Mouse (Mus musculus) thymus, postnatal 36 days (tissue): ENCODE data around the gene Fbxo40.
A peak's percentile ranks its signal among the peaks of the same experiment; 100 is the strongest.

Experiments
- DNase-seq, 2 experiments: peaks; one replicate each; pipeline ENCODE4 v3.0.0; 2022; ENCODE audit warnings: mixed read lengths in 2 of 2

The Fbxo40 gene

DNA sequence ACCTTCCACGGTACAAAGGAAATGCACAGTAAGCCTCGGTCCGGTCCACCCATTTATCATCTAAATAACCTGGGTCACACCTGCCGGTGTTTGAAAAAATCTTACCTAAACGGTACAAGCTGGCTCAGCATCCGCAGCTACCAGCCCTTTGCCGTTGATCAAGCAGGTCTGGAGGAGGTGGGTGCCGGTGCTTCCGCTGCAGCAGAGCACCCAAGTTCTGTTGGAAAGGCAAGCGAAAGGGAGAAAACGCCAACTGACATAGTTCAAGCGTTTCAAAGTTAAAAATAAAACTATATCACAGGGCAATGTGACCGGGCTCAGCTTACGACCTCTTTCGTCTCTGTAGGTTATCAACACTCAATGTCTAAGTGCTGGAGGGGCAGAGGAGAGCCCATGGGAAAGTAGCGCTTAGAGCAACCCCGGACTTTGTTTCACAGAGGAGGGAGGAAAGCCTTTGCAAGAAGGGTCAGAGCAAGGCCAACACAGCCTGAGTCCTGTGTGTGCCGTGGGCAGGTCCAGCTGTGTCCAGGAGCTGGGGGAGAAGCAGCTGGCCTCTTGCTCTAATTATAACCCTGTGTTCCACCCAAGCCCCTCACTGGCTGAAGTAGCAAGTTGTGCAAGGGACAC, at the start of gene Fbxo40:
TSS of gene Fbxo40 (minus strand) at position 469 of the 627 bp plus-strand sequence.
- DNase-seq = no peak

- no peak for DNase-seq
These were observed 44.5 kb upstream of the Fbxo40 start for GRCm38 (mm10) chr16:37034751-37035150.

GRCm38 (mm10) chr16:37031996-37032395, 41.7 kb upstream of the Fbxo40 start:
- DNase-seq = no peak

GRCm38 (mm10) chr16:37027581-37027980, 37.3 kb upstream of the Fbxo40 start:
- no peak for DNase-seq

DNA sequence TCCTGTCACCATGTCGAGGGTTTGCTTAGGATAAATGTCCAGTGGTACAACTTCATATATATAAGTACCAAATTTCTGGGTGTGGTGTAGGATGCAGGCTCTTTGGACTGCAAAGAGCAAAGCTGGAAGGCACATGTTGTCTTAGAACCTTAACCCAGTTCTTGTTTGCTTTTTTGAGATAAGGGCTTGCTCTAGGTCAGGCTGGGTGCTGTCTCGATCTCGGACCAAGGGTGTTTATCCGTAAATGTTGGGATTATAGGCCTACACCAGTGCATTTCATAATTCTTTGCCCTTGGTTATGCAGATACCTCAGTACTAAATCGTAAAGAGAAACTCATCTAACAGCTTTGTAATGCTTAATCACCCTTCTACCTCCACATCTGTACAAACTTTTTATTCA, 22.1 kb upstream of the Fbxo40 start:
- no peak for DNase-seq

- DNase-seq = no peak
These were observed 21.6 kb upstream of the Fbxo40 start for GRCm38 (mm10) chr16:37011922-37012289.

- peak; percentile 91 for DNase-seq
These were observed 21.0 kb upstream of the Fbxo40 start, which contains the start of gene Polq for GRCm38 (mm10) chr16:37011061-37011921. Gene Polq, plus strand, starts transcription at chr16:37011786.

GRCm38 (mm10) chr16:37010370-37010769, 20.1 kb upstream of the Fbxo40 start:
- DNase-seq = peak in 1 of 2 experiments; percentile 23

- DNase-seq = no peak
These were observed 19.0 kb upstream of the Fbxo40 start for GRCm38 (mm10) chr16:37009262-37009661.

DNA sequence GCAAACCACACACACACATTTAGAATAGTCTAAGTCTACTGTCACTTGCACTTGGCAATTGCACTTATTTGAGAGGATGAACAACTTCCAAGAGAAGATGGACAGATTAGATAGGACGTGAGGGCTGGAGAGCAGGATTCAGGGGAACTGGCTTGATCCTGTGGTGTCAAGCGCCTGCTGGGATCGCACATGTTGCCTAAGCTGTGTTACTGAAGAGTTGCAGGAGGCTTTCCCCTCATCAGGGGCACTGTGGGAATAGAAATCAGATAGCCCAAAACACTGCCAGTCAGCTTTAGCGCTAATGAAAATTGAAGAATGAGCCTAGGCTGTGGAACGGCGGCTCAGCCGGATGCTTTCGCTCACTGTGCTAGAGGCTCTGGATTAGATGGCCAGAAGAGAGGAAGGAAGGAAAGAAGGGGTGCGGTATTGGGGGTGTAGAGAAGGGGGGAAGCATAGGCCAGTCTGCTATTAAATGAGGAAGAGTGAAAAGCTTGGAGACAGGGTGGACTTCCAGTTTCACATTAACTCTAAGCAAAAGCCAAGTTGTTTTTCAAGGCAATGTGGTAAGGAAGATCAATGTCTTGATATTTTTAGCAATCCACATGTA, 9.2 kb upstream of the Fbxo40 start:
- no peak for DNase-seq

GRCm38 (mm10) chr16:36997650-36998049, 7.4 kb upstream of the Fbxo40 start:
- DNase-seq = no peak

GRCm38 (mm10) chr16:36989493-36989892, 774 bp downstream of the Fbxo40 start:
- no peak for DNase-seq

- no peak for DNase-seq
These were observed 2.2 kb downstream of the Fbxo40 start for GRCm38 (mm10) chr16:36988066-36988465.

DNA sequence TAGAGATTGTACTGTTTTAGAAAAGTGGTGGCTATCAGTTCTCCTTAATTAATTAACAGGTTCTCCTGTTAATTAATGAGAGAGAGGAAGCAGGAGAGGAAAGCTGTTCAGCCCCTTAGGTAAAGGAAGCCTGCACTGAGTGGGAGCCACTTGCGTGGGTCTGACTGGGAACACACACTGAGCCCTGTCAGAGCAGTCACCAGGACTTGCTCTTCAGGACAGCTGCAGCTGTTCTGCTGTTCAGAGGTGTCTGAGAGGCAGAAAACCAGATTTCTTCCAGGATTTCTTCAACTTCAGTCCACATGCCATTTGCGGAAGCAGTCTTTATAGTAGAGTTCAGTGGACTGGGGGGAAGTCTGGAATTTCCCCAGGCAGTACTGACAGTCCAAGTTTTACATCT, 2.9 kb downstream of the Fbxo40 start:
- DNase-seq = no peak

- peak in 1 of 2 experiments; percentile 21 for DNase-seq
These were observed 4.6 kb downstream of the Fbxo40 start for GRCm38 (mm10) chr16:36985636-36986042.

GRCm38 (mm10) chr16:36983796-36984195, 6.5 kb downstream of the Fbxo40 start:
- no peak for DNase-seq

DNA sequence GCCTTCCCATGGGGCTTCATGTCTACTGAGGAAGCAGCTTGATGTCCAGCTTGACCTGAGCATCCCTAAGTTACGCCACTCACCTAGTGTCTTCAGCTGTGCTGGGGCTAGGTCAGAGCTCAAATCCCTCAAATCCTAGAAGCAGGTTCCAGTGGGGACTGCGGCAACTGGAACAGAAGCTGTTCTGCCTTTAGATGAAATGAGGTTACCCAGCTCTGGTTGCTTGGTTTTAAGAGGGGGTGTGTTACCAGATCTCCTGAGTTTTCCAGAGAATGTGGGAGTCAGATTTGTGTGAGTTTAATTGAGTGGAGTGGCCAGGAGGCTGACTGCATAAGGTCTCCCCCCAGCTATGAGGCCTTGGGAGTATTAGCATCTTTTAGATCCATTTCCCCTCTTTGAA, 11.1 kb downstream of the Fbxo40 start:
- no peak for DNase-seq

GRCm38 (mm10) chr16:36963415-36963814, 26.9 kb downstream of the Fbxo40 start:
- no peak for DNase-seq

DNA sequence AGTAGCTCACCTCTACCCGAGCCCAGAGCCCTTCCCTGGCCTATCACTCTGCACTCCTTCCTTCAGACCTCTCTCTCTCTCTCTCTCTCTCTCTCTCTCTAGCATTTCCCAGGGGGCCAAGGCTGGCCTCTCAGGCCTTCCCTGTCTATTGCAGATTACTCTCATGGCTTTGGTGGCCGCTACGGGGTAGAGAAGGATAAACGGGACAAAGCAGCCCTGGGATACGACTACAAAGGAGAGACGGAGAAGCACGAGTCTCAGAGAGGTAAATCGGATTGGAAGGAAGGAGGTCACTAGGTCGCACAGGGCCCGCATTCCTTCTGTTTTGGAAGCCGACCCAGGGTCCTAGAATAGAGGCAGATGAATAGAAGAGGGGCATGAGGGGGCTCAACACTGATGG, 35.2 kb downstream of the Fbxo40 start:
- no peak for DNase-seq

DNA sequence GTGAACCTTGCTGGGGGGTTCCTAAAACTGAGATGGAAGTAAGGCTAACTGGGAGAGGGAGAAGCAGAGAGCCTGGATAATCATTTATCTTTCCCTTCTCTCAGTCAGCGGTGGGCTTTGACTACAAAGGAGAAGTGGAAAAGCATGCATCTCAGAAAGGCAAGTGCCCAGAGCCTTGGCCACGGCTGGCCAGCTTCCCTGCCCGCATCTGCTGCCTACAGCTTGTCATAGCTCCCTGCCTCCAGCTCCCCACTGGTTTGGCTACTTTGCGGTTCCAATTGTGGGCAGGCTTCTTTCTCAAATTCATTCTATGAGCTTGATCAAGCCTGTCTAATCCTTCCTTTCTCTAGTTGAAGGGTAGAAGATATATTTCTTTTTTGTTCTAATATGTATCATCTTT, 39.2 kb downstream of the Fbxo40 start:
- DNase-seq = no peak

DNA sequence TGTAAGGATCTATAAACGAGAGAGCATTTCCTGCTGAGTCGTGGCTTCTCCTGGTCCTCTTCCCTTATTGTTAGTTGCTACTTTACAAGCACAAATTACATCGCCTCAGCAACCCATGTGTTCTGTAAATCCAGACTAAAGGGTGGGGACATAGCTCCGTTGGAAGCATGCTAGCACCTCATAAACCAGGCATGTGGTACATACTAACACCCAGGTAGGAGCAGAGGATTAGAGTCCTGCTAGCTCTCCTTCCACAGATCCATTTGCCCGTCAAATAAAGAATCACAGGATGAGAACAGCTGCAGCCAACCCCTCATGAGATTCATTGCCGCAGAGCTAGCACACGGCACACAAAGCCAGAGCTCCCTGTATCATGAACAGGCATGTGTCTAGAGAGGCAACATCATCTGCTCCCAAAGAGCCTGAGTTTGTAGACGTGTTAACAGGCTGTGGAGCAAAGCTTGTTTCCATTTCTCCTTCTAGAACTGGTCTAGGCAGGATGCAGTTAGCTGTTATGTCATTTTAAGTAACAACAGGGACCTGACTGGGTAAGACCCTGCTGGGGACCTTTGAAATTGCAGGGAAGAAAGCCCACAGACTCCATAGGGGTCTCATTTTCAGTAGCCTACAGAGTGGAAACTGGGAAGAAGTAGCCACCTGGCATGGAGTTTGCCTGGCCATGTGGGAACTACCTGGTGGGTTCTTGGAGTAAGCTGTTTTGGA, 40.5 kb downstream of the Fbxo40 start:
- DNase-seq = no peak

- DNase-seq = no peak
These were observed 42.5 kb downstream of the Fbxo40 start for GRCm38 (mm10) chr16:36947646-36948197.
